Mouse (Mus musculus): ENCODE measurements around the gene Spryd3.

Spryd3 gene

DNA sequence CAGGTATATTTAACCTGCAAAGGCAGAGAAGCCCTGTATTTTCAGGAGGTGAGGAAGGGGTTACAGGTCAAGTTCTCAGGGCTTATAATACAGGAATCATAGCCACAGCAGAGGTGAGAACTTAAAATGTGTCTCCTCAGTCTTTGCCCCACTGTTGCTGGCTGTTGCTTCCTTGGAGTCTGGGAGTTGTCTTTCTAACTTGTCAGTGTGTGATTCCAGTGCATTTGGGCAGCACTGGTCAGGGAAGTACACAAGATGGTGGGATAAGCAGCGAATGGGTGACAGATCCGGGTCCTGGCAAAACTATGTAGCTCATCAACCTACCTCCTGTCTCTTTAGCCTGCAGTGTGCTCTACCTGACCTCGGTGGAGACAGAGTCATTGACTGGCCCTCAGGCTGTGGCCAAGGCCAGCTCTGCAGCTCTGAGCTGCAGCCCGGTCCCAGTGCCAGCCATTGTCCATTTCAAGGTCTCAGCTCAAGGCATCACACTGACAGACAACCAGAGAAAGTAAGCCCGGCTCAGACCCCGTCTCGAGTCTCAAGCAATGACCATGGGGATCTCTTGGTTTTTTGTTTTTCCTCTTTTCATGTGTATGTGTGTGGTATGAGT is 21.3 kb downstream of the Spryd3 start:
- no peak for DNase-seq (ENCODE audit: extremely low read depth, insufficient read length, low spot score)

DNA sequence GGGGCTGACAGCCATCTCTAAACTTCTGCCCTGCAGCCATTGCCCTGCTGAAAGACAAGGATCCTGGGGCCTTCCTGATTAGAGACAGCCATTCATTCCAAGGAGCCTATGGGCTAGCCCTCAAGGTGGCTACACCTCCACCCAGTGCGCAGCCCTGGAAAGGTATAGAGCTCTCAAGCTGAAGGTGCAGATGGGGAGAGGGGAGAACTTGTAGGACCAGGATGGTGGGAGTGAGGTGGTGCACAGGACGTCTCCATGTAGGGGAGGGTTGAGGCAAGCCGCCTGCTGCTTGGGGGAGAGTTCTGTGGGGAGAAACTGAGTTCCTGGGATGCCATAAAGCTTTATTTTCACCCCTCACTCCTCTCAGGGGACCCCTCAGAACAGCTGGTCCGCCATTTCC is 22.4 kb downstream of the Spryd3 start:
- no peak for DNase-seq (ENCODE audit: extremely low read depth, insufficient read length, low spot score)

DNA sequence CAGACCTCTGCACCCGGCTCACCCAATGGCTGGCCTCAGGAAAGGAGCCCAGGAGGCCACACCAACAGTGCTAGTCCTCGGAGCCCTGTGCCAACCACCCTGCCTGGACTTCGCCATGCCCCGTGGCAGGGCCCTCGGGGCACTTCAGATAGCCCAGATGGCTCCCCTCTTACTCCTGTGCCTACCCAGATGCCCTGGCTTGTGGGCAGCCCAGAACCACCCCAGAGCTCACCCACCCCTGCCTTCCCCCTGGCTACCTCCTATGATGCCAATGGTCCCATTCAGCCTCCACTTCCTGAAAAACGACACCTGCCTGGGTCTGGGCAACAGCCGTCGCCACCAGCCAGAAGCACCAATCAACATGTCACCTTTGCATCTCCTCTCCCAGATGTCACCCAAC is 23.2 kb downstream of the Spryd3 start:
- DNase-seq (ENCODE audit: extremely low read depth, insufficient read length, low spot score), result no peak

DNA sequence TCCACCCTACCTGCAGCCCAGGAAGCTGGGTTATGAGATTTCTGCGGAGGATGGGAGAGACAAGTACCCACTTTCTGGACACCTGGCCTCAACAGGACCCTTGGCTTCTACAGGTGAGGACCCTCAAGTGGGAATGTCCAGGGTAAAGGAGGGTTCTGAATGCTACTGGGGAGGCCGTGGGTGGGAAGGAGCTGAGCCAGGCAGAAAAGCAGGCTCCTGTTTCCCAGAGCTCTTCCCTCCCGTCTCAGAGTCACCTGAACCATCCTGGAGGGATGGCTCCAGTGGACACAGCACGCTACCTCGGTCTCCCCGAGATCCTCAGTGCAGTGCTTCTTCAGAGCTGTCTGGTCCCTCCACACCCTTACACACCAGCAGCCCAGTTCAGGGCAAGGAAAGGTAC is 23.9 kb downstream of the Spryd3 start:
- no peak for DNase-seq (ENCODE audit: extremely low read depth, insufficient read length, low spot score)

DNA sequence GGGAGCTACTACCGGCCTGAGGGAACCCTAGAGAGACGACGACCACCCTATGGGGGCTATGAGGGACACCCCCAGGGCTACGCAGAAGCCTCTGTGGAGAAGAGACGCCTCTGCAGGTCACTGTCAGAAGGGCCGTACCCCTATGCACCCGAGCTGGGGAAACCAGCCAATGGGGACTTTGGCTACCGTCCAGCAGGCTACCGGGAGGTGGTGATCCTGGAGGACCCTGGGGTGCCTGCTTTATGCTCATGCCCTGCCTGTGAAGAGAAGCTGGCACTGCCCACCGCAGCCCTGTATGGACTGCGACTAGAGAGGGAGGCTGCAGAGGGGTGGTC is 24.6 kb downstream of the Spryd3 start:
- no peak for DNase-seq (ENCODE audit: extremely low read depth, insufficient read length, low spot score)

DNA sequence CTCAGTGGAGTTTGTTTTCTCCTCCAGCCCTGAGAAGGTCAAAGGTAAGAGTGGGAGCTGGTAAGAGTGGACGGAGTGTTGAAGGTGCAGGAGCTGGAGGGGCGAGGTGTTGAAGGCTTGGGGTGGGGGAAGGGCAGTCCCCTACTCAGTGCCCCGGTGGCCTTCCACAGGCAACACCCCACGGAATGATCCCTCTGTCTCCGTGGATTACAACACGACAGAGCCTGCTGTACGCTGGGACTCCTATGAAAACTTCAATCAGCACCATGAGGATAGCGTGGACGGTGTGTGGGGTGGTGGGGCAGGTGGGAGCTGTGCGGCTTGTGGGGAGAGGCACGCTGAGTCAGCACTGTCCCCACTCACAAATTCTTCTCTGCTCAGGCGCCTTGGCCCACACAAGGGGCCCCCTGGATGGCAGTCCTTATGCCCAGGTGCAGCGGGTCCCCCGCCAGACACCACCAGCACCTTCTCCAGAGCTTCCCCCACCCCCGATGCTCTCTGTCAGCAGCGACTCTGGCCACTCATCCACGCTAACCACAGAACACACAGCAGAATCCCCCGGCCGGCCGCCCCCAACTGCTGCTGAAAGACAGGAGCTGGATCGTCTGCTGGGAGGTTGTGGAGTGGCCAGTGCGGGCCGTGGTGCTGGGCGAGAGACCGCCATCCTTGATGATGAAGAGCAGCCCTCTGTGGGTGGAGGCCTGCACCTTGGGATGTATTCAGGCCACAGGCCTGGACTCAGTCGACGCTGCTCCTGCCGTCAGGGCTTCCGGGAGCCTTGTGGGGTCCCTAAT is 25.1 kb downstream of the Spryd3 start:
- no peak for DNase-seq (ENCODE audit: extremely low read depth, insufficient read length, low spot score)

DNA sequence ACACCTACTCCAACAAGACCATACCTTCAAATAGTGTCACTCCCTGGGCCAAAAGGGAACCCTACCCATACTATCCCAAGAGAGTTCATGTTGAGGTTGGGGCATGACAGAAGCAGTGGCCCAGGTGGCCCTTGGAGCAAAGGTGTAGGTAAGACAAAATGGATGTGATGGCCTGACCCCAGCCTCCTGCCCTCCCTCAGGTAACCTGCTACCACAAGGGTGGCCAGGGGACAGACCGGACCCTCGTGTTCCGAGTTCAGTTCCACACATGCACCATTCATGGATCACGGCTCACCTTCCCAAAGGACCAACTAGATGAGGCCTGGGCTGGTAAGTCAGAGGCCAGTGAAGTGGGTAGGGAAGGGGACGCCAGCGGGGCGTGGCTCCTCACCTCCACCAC is 25.8 kb downstream of the Spryd3 start:
- no peak for DNase-seq (ENCODE audit: extremely low read depth, insufficient read length, low spot score)

DNA sequence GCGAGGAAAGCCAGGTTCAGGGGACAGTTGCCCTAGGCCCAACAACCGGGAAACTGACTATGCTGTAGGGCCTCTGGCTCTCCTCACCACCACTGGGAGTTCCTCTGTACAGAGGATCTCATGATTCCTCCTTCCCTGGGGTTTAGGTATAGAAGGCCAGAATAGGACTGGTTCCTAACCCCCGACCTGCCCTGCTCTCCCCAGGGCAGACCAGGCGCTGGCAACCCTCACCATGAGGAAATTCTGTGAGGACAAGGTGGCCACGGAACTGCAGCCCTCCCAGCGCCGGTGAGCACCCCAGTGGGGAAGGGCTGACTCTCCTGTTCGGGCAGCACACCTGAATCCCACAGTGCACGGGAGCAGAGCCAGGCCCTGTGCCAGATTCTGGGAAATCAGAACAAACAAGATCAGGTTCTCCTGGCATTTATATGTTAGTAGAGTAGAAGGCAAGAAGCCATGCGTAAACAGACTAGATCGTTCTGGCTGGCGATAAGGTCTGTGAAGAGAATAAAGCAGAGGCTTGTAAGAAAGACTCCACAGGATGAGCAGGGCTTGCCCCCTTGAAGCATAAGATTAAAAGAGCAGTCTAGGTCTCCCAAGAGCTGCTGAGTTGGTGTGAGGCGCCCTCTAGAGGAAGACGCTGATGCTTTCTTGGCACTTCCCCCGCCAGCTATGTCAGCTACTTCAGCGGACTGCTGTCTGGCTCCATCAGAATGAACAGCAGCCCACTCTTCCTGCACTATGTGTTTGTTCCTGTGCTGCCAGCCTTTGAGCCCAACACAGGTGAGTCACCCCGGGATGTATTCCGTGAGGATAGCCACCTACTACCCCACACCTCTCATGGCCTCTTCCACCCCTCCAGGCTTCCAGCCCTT is 27.1 kb downstream of the Spryd3 start:
- DNase-seq (ENCODE audit: extremely low read depth, insufficient read length, low spot score), result peak; percentile 41

DNA sequence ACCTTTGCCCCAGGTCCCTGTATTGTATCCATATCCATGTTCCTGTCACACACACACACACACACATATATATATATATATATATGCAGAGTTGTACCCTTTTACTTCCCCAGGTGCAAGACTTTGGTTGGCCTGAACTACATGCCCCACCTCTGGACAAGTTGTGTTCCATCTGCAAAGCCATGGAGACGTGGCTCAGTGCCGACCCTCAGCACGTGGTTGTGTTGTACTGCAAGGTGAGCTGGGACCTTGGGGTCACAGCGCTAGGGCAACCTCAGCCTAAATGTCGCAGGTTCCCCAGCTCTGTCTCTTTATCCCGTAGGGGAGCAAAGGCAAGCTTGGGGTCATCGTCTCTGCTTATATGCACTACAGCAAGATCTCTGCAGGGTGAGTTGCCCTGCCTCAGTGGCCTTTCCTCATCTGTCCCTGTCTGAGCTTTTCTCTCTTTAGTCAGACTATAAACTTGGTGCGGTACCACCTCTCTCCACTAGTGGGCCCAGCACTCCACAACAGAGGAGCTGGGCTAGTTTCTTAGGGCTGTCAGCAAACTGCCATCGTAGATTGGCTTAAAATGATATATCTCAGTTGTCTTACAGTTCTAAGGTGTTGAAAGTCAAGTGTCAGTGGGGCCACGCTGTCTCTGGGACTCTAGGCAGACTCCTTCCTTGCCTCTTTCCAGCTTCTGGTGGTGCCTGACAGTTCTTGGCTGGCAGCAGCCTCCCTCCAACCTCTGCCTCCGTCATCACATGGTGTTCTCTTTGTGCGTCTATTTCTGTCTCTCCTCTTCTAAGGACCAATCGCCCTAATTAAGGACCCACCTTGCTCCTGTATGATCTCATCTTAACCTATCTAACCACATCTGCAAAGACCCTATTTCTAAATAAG is 28.1 kb downstream of the Spryd3 start:
- DNase-seq (ENCODE audit: extremely low read depth, insufficient read length, low spot score), result peak; percentile 23

DNA sequence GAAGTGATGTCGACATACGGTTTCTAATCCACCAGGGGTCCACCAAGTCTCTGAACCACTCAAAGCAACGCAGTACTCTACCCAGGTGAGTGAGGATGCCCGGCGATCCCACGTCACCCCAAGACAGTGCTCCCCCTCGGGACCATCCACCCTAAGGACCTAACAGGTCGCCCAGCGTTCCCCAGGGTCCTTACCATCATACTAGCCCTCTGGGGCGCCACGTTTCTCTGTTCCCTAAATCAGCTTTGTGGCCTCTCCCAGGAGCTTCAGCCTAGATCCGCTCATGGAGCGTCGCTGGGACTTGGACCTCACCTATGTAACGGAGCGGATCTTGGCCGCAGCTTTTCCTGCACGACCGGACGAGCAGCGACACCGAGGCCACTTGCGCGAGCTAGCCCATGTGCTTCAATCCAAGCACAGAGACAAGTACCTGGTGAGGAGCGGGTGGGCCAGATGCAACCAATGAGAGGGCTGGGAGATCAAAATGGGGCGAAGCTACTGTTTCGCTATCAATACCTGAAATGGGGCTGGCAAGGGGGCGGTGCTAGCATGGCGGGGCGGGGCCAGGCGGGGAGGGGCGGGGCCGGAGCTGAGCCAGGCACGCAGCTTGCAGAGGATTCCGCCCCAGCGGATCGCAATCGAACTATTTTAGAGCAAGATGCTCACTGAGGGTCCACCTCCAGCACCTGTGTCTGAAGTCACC is 29.1 kb downstream of the Spryd3 start:
- no peak for DNase-seq (ENCODE audit: extremely low read depth, insufficient read length, low spot score)

DNA sequence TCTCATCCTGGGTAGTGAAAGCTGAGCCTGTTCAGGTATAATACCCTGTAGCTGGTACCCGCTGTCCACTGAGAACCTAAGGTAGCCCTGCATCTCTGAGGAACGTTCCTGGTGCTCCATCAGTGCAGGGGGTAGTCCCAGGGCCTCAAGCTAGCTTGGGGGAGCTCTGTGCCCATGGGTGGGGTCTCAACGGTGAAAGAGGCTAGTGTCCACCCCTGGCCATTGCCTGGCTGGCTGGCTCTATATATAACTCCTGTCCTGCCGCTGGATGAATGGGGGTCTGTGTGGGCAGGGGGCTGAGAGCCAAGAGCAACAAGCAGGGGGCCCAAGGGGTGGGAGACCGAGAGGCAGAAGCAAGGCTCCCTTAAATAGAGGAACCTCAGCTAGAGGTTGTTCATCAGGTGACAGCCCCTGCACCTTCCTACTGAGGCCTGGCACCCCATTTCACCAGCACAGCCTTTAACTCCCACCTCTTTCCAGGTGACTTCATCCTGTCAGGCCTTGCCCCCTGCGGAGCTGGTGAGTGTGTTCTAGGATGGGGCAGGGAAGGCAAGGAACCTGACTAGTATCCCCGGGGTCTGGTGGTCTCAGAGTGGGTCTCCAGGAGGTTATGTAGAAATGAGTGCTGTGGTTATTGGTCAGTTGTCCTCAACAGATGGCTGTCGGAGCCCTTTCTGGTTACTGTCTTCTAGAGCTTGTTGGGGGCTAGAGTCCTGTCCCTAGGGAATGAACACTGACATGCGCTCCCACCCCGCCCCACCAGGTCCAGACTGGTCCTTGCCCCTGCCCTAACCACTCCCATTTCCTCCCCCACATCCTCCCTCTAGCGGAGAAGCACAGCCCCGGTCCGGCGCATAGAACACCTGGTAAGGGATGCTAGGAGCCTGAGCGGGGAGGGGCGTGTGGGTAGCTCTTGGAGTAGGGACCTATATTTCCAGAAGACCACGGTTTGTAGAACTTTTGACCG is 30.0 kb downstream of the Spryd3 start:
- no peak for DNase-seq (ENCODE audit: extremely low read depth, insufficient read length, low spot score)

DNA sequence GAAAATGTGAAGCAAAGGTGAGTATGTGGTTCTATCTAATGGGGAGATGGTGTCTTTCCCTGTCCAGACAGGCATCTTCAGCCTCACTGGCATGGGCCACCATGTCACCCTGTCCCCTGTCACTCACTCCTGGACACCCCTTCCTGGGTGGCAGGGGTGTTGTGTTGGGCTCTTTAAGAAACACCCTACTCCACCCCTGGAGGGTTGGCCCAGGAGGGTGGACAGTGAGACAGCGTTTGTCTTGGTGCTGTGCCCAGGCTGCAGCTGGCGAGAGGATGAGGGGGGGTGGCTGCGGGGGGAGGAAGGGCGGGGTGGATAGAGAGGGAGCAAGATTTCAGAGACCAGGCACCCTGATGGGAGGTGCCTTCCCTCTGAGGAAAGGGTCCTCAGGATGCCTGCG is 30.7 kb downstream of the Spryd3 start:
- DNase-seq (ENCODE audit: extremely low read depth, insufficient read length, low spot score), result peak; percentile 84

DNA sequence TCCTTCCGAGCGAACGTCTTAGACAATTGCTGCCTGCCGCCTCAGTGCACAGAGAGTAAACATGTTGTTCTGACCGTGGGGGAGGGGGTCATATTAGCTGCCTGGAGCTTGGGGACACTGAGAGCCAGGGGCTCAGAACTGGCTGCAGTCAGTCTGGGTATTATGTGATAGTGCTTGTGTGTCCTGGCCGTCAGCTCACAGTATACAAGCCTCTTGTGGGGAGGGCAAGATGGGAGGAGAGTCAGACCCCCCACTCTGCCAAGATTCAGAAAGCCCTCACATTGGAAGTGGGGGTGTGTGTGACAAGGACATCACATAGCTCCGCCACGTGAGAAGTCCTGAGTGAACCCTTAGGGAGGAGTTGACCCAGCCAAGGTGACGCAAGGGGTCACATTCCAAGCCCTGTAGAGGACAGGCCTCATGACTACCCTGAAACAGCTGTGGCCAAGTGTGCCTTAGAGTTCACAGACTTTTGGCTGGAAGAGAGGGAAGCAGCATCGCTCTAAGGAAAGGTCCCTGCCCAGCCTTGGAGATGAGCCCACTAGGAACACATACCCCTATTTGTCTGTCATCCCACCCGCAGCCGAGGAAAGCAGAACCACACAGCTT is 32.0 kb downstream of the Spryd3 start:
- peak; percentile 81 for DNase-seq (ENCODE audit: extremely low read depth, insufficient read length, low spot score)

DNA sequence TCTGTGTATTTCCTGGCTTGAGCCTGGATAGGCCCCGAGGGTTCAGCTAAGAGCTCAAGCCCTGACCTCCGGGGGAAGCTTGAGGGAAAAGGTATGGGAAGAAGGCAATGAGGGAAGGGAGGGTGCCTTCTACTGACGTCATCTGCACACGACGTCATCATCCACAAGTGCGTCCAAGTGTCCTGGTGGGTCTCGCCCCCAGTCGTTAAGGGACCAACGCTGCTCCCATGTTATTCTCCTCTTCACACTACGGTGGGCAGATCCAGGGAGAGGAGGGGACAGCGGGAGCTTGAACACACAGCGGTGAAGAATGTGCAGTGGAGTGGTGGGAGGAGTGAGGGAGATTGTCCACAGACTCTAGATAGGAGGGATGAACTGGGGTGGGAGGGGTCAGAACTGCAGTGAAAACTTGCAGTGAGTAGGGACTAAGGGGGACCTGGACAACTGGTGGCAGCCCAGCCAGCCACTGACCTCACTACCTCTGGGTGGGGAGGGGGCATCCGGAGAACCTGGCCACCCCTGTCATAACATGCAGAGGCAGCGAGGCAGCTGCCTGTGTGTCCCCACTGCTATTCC is 32.6 kb downstream of the Spryd3 start:
- peak; percentile 76 for DNase-seq (ENCODE audit: extremely low read depth, insufficient read length, low spot score)

DNA sequence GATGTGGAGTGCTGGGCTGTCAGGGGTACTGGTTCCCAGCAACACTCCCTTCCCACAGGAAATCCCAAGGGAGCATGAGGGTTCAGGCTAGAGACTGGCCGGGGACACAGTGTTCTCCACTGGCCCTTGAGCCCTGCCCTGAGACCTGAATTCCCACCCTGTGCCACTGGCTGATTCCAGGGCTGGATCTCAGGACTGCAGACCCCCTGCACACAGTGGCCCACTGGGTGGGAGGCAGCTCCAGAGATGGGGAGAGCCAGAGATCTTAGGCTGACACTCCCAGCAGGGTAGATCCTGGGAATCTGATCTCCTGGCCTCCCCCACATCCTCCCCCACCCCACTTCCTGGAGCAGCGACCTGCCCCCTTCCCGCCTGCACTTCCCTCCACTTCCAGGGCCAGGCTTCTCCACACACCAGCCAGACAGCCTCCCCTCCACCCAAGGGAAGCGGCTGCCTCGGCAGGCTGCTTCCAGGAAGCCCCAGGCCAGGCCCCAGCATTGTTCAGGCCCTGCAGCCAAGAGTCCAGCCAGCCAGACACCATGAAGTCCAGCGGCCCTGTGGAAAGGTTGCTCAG is 33.4 kb downstream of the Spryd3 start:
- DNase-seq (ENCODE audit: extremely low read depth, insufficient read length, low spot score), result peak; percentile 80

DNA sequence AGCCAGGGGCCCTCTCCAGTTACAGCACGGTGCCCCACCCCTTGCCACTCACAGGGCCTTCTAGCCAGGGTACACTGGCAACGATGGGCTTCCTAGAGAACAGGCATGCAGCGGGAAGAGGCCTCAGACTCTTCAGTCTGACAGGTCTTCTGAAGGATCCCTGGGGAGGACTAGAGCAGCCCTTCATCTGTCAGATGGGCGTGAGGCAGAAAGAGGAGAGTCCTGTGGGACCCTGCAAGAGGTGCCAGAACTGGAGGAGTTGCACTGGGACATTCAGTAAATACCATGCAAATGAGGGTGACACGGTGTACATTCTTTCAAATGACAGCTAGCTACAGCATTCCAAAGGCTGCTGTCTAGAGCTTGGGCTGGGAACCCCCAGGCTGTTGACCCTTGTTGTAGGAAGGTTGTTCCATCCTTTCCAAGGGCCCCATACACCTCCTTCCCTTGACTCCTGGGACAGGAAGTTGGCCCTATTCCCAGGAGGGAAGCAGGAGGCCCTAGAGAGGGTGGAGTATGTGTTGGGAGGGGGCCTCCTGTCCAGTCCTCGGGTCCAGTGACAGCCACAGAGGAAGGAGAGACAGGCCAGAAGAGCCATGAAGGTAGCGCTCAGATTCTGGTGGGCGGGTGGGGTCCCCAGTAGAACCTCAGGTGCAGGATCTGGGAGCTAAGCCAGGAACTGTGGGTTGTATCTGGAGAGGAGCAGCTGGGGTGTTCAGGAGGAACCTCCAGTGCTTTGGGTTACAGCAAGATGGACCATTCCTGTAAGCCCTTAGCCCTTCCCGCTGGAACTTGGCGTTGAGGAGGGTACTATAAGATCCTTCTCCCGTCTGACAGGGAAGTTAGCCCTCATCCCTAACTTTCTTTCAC is 34.1 kb downstream of the Spryd3 start:
- DNase-seq (ENCODE audit: extremely low read depth, insufficient read length, low spot score), result peak; percentile 77
